Mouse (Mus musculus) leukemia stem cell, adult 10-12 weeks (primary cell): ENCODE data around the gene Serpinb8. TPM values are rescaled to one million over a fixed set of nuclear protein-coding genes. Genes with fewer than 3 reads are reported as not detected.

Source experiments
- polyA plus RNA-seq: library from polyadenylated mRNA; stranded (reverse); fragments of >175 nt; gene quantifications from 2 replicates; pipeline ENCODE4 v1.2.3, GENCODE M21; 2012; ENCODE audit warnings: low replicate concordance

Serpinb8 gene
- not detected in 2 replicates for polyA plus RNA-seq

GRCm38 (mm10) chr1:107589691-107590470 is at the start of gene Serpinb8:
Gene Serpinb8, plus strand, starts transcription at chr1:107590006.

Other genes starting within 250 kb of the Serpinb8 start
- not detected in 2 replicates for gene Serpinb11, start 228.8 kb upstream of the Serpinb8 start, polyA plus RNA-seq
- gene Serpinb7, start 190.4 kb upstream of the Serpinb8 start, polyA plus RNA-seq = not detected in 2 replicates
- gene Serpinb2, start 78.6 kb upstream of the Serpinb8 start, polyA plus RNA-seq = 0.08 and 0.23 TPM in 2 replicates